Mouse (Mus musculus): Measurements from ENCODE around the gene Ncam1. TPM values are rescaled to one million over a fixed set of nuclear protein-coding genes. Genes with fewer than 3 reads are reported as not detected.

The Ncam1 gene
- polyA plus RNA-seq, 1 experiment, result 6.9 TPM

DNA sequence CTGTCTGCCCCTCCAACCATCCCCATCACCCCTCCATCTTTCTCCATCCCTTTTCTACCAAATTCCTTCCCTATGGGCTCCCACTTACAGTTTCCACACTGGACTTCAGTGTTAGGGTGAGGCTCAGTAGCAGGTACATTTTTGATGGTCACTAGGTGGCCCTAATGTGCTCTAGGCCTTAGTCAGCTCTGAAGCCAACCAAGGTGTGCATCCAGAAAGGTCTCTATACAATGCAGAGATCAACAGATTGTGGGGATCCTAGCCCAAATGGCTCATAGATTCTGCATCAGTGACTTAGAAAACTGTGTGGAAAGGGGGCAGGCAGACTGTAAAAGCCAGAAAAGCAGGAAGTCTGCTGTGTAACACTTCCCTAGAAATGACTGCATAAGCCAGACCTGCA is 160.8 kb downstream of the Ncam1 start:
- Histone ChIP-seq H3K4me3 (replicated peaks; ENCODE audit: control insufficient read depth, low read depth, low read length) (no peak overlapping the region), H3K4me1 (ENCODE audit: control insufficient read depth, insufficient read depth, low read length) (no peaks in the 10 kb centered on the region), H3K27ac (ENCODE audit: control insufficient read depth, insufficient read depth, low read depth, low read length, poor library complexity) (no peak overlapping the region)
- TF ChIP-seq POLR2A (IDR thresholded peaks at IDR 0.05; ENCODE audit: borderline replicate concordance, control insufficient read depth, low read depth, low read length) (no peak), CTCF (IDR thresholded peaks at IDR 0.05; ENCODE audit: control insufficient read depth, insufficient read depth, low read length) (no peak)

DNA sequence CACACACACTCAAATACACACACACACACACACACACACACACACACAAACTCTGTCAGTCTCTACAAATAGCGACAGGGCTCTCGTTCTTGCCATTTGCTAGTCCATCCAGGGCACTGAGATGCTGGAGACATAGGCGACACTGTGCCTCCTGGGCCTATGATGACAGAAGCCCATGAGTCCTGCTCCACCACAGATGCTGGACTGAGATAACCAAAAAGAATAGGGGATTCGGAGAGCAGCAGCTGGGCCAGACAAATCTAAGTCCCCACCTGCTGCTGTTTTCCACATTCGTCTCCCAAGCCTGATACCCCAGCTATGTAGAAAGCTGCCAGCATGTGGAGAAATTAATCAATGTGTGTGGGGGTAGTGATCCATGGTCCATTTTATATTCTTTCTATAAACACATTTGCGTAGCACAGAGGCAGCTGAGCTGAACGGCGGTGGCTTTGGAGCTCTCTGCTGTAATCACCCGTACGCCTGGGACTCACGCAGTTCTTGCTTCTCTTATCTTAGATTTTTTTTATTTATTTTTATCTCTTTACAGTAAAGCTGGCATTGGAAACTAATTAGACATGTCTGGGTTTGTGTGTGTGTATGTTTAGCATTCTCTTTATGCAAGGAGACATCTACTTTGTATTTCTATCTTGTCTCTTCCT is 162.9 kb downstream of the Ncam1 start:
- TF ChIP-seq POLR2A (IDR thresholded peaks at IDR 0.05; ENCODE audit: borderline replicate concordance, control insufficient read depth, low read depth, low read length), result no peak
- TF ChIP-seq CTCF (IDR thresholded peaks at IDR 0.05; ENCODE audit: control insufficient read depth, insufficient read depth, low read length), result no peak
- H3K4me1 ChIP-seq (ENCODE audit: control insufficient read depth, insufficient read depth, low read length), result no peaks in the 10 kb centered on the region
- H3K27ac ChIP-seq (ENCODE audit: control insufficient read depth, insufficient read depth, low read depth, low read length, poor library complexity), result no peak overlapping the region
- WGBS, result 78% methylated on average over 11 of the region's 11 CpGs
- no peak overlapping the region for H3K4me3 ChIP-seq (replicated peaks; ENCODE audit: control insufficient read depth, low read depth, low read length)

DNA sequence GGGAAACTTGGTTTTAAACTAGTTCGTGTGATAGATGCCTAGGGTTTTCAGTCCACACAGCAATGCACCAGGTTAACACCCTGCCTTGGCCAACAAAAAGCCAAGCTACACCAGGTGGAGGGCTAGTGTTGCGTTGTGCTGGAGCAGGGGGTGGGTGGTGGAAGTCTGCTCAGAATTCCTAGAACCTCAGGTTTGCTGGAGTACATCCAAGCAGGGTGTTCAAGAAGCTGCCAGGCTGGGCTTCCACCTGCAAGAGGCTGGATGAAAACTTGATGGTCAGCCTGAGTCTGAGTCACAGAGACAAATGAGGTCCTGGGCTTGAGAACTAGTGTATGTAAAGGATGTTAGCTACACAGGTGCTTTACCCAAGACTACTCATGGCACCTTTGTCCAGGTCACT is 166.1 kb downstream of the Ncam1 start:
- 76% methylated on average over 2 of the region's 2 CpGs for WGBS

DNA sequence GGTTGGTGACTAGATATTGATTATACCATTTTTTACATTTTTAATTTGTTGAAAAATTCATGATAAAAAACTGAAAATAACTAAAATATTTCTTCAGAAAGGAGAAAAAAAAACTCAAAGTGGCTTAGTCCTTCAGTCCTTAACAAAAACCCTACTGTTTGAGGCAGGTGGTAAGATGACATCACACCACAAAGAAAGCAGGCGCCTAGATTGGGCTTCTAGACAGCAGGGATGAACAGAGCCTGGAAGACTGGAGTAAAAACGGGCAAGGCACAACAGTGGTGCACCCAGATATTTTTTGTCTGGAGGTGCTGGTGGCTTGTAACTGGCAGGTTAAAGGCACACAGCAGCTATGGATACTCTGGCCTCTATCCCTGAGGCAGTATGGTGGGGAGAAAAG is 168.4 kb downstream of the Ncam1 start:
- 65% methylated on average over 2 of the region's 2 CpGs for WGBS
- no peak for TF ChIP-seq CTCF (IDR thresholded peaks at IDR 0.05; ENCODE audit: control insufficient read depth, insufficient read depth, low read length)
- TF ChIP-seq POLR2A (IDR thresholded peaks at IDR 0.05; ENCODE audit: borderline replicate concordance, control insufficient read depth, low read depth, low read length), result no peak
- Histone ChIP-seq H3K4me3 (replicated peaks; ENCODE audit: control insufficient read depth, low read depth, low read length) (no peak overlapping the region), H3K4me1 (ENCODE audit: control insufficient read depth, insufficient read depth, low read length) (no peaks in the 10 kb centered on the region), H3K27ac (ENCODE audit: control insufficient read depth, insufficient read depth, low read depth, low read length, poor library complexity) (no peak overlapping the region)

More for the DNA sequence above, 166.1 kb downstream of the Ncam1 start:
- no peak overlapping the region for H3K4me3 ChIP-seq (replicated peaks; ENCODE audit: control insufficient read depth, low read depth, low read length)
- H3K4me1 ChIP-seq (ENCODE audit: control insufficient read depth, insufficient read depth, low read length), result no peaks in the 10 kb centered on the region
- TF ChIP-seq CTCF (IDR thresholded peaks at IDR 0.05; ENCODE audit: control insufficient read depth, insufficient read depth, low read length), result no peak
- TF ChIP-seq POLR2A (IDR thresholded peaks at IDR 0.05; ENCODE audit: borderline replicate concordance, control insufficient read depth, low read depth, low read length), result no peak
- no peak overlapping the region for H3K27ac ChIP-seq (ENCODE audit: control insufficient read depth, insufficient read depth, low read depth, low read length, poor library complexity)

DNA sequence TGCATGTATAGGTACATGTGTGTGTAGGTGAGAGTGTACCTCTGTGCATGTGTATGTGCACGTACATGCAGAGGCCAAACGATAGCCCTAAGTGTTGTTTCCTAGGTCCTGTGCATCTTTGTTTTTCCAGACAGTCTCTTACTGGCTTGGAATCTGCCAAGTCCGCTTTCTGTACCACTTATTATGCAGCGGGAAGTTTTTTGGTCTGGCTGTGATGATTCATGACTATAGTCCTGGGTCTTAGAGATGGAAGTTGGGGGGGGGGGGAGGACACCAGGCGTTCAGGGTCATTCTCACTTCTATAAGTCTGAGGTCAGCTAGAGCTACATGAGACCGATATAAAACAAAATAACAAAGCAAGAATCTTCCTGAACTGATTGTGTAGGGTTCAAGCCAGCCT is 173.8 kb downstream of the Ncam1 start:
- TF ChIP-seq POLR2A (IDR thresholded peaks at IDR 0.05; ENCODE audit: borderline replicate concordance, control insufficient read depth, low read depth, low read length) (no peak), CTCF (IDR thresholded peaks at IDR 0.05; ENCODE audit: control insufficient read depth, insufficient read depth, low read length) (no peak)
- no peak overlapping the region for H3K27ac ChIP-seq (ENCODE audit: control insufficient read depth, insufficient read depth, low read depth, low read length, poor library complexity)
- no peak overlapping the region for H3K4me3 ChIP-seq (replicated peaks; ENCODE audit: control insufficient read depth, low read depth, low read length)
- no peaks in the 10 kb centered on the region for H3K4me1 ChIP-seq (ENCODE audit: control insufficient read depth, insufficient read depth, low read length)
- WGBS, result 76% methylated on average over 6 of the region's 6 CpGs

DNA sequence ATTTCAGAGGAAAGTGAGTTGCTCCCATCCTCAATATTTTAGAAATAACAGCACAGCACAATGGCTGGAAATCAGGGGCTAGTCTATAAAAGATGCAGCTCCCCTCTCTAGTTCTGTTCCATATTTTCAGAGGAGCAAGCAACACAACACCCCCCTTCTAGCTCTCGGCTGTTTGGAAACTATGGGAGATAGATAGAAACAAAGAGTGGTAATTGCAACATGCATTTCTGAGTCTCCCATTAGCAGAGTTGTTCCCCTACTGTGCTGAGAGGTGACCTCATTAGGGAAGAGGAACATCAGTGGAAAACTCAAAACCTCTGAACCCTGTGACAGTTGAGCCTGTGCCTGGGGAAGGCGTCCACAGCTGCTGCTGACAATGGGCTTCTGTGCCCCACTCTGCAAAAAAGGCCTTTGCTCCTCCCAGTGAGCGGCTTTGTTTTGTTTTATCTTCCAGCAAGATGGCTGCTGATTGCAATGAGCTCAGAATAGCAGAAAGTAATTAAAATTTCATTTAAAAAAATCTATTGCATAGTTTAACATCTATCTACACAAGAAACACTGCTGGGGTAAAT is 174.7 kb downstream of the Ncam1 start:
- no peak overlapping the region for H3K27ac ChIP-seq (ENCODE audit: control insufficient read depth, insufficient read depth, low read depth, low read length, poor library complexity)
- H3K4me3 ChIP-seq (replicated peaks; ENCODE audit: control insufficient read depth, low read depth, low read length), result no peak overlapping the region
- TF ChIP-seq POLR2A (IDR thresholded peaks at IDR 0.05; ENCODE audit: borderline replicate concordance, control insufficient read depth, low read depth, low read length) (no peak), CTCF (IDR thresholded peaks at IDR 0.05; ENCODE audit: control insufficient read depth, insufficient read depth, low read length) (no peak)
- no peaks in the 10 kb centered on the region for H3K4me1 ChIP-seq (ENCODE audit: control insufficient read depth, insufficient read depth, low read length)
- 45% methylated on average over 3 of the region's 3 CpGs for WGBS

DNA sequence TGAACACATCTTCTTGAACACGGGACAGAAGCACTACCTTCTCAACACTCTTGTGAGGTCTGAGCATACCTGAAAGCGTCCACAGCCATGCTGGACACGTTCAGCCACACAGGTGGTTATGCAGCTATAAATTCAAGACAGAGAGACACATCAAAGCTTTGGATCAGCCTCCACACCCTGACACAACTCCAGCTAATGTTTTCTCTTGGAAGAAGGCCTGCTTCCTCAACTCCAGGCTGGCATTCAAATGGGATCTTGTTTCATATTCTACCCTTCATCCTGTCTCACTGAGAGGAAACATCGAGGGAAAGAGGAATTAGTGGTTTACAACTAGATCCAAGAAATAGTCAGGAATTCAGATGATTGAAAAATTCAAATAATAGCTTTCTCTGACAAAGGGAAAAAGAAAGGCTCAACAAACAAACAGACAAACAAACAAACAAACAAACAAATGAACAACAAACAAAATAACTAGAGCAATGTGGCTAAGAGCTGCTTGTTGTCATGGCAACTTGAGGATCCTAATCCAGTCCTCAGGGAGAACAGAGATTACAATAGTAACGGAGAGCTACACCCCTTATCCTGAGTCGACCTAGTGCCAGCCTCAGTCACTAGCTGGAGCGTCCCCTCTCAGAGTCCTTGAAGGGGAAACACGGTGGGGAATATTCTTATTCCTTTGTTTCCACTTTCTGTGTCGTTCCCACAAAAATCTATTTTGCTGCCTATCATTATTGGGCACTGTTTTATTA is 175.6 kb downstream of the Ncam1 start:
- TF ChIP-seq CTCF (IDR thresholded peaks at IDR 0.05; ENCODE audit: control insufficient read depth, insufficient read depth, low read length) (no peak), POLR2A (IDR thresholded peaks at IDR 0.05; ENCODE audit: borderline replicate concordance, control insufficient read depth, low read depth, low read length) (no peak)
- no peaks in the 10 kb centered on the region for H3K4me1 ChIP-seq (ENCODE audit: control insufficient read depth, insufficient read depth, low read length)
- WGBS, result 66% methylated on average over 9 of the region's 9 CpGs

DNA sequence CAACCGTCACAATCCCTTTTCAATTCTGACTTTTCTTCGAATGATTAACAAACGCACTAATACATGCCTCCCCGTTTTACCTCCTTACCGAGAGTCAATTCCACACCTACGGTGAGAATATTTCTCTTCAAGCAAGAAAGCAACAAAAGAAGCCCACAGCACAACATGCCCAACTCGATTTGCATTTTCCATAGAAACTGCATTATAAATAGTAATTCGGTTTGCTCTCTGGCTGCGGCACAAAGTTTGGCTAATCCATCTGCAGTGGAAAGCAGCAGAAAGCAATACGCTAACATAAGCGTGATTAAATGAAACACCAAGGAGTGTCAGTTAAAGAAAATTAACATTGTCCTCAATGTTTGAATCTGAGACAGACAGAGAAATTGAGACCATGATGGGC is 177.0 kb downstream of the Ncam1 start:
- TF ChIP-seq POLR2A (IDR thresholded peaks at IDR 0.05; ENCODE audit: borderline replicate concordance, control insufficient read depth, low read depth, low read length) (no peak), CTCF (IDR thresholded peaks at IDR 0.05; ENCODE audit: control insufficient read depth, insufficient read depth, low read length) (no peak)
- H3K4me1 ChIP-seq (ENCODE audit: control insufficient read depth, insufficient read depth, low read length), result no peaks in the 10 kb centered on the region
- no peak overlapping the region for H3K4me3 ChIP-seq (replicated peaks; ENCODE audit: control insufficient read depth, low read depth, low read length)
- WGBS, result 83% methylated on average over 11 of the region's 11 CpGs
- no peak overlapping the region for H3K27ac ChIP-seq (ENCODE audit: control insufficient read depth, insufficient read depth, low read depth, low read length, poor library complexity)

More for the DNA sequence above, 175.6 kb downstream of the Ncam1 start:
- Histone ChIP-seq H3K27ac (ENCODE audit: control insufficient read depth, insufficient read depth, low read depth, low read length, poor library complexity) (no peak overlapping the region), H3K4me3 (replicated peaks; ENCODE audit: control insufficient read depth, low read depth, low read length) (no peak overlapping the region)
